Mouse (Mus musculus) heart, postnatal 0 days (tissue): ENCODE measurements at regions not wholly inside any gene's neighbourhood (a gene's known extent, or its start where the extent isn't known, plus 50 kb on each side); places are given as distances from the start of the nearest gene placed in this dataset.

Experiments
- CTCF ChIP-seq: IDR thresholded peaks from 2 replicates; pipeline ENCODE4 v1.5.1; 2016; ENCODE audit warnings: antibody characterized with exemption, control low read depth, low read depth
- EP300 ChIP-seq: IDR thresholded peaks from 2 replicates; pipeline ENCODE4 v1.6.1; 2016; ENCODE audit warnings: antibody characterized with exemption, low read depth

GRCm38 (mm10) chr15:59833232-59833631, 183.2 kb downstream of the 4933412E24Rik start:
- TF ChIP-seq CTCF (no peak), EP300 (no peak)
